Mouse (Mus musculus): ENCODE measurements around the gene Larp1.

- TF ChIP-seq ZNF384 (IDR thresholded peaks at IDR 0.05; ENCODE audit: low read depth, low read length) (no peak), ZC3H11A (IDR thresholded peaks at IDR 0.05; ENCODE audit: borderline replicate concordance, low read depth, low read length) (no peak), CHD2 (IDR thresholded peaks at IDR 0.05; ENCODE audit: low read depth, low read length) (no peak), HCFC1 (IDR thresholded peaks at IDR 0.05; ENCODE audit: borderline replicate concordance, insufficient read depth, low read length) (no peak)
These were observed 21.0 kb downstream of the Larp1 start for GRCm38 (mm10) chr11:58029869-58030268.
